Mouse (Mus musculus): ENCODE data around the gene Ddx42. TPM values are rescaled to one million over a fixed set of nuclear protein-coding genes. Genes with fewer than 3 reads are reported as not detected.

Ddx42 gene
- total RNA-seq, 2 experiments from 2014 or later: 55.5 to 86.8 TPM

- ATAC-seq (replicated peaks; ENCODE audit: poor library complexity, severe bottlenecking): no peak
These were observed 50.7 kb downstream of the Ddx42 start for GRCm38 (mm10) chr11:106267311-106267852.

DNA sequence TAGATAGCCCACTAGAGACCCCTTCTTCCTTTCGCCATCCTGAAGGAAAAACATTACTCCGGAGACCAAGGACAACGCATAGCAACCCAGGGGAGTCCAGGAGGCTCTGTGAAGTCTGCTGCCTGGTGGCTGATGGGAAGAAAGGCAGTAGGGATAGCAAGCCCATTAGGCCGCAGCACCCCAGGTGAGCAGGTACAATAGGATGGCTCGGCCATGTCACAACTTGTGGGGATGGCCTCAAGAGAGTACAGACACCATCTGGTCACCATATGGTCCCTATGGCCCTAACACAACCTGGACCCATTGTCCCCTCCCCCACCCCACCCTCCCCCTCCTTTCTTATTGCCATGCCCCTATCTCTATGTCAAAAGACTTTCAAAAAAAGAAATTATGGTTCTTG is 51.1 kb downstream of the Ddx42 start:
- no peak for ATAC-seq (replicated peaks; ENCODE audit: poor library complexity, severe bottlenecking)

- ATAC-seq (replicated peaks; ENCODE audit: poor library complexity, severe bottlenecking): no peak
These were observed 51.8 kb downstream of the Ddx42 start for GRCm38 (mm10) chr11:106268326-106269059.

- no peak for ATAC-seq (replicated peaks; ENCODE audit: poor library complexity, severe bottlenecking)
These were observed 52.3 kb downstream of the Ddx42 start for GRCm38 (mm10) chr11:106269060-106269431.

DNA sequence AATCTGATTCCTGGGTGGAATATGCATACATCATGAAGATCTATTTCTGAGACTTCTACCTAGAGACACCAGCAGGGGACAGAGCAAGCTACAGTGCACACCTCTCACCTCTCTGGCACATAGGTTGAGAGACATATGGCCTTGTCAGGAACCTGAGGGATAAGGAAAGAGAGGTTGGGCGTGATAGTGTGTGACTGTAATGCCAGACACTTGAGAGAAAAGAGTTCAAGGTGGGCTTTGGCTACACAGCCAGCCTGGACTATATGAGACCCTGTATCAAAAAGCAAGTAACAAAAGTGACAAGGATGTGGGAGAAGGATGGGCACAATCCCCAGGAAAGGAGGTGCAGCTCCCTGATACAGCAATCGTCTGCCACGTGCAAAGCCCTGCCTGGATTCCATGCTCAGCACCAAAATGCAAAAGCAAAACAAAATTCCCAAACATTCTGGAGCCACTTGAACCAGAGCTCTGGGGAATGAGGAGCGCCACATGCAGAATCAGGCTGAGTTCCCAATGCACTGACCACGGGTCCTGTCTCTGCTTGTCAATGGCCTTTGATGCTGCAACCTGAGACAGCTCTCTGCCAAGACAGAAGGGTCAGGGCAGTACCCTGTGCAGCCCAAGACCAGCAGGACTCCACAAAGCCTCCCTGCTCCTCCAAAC is 54.5 kb downstream of the Ddx42 start:
- no peak for ATAC-seq (replicated peaks; ENCODE audit: poor library complexity, severe bottlenecking)

GRCm38 (mm10) chr11:106271794-106272643 is 55.3 kb downstream of the Ddx42 start:
- 0 out of 2 replicates have a peak, but pooled peaks have one; percentile 1 for ATAC-seq (replicated peaks; ENCODE audit: poor library complexity, severe bottlenecking)

DNA sequence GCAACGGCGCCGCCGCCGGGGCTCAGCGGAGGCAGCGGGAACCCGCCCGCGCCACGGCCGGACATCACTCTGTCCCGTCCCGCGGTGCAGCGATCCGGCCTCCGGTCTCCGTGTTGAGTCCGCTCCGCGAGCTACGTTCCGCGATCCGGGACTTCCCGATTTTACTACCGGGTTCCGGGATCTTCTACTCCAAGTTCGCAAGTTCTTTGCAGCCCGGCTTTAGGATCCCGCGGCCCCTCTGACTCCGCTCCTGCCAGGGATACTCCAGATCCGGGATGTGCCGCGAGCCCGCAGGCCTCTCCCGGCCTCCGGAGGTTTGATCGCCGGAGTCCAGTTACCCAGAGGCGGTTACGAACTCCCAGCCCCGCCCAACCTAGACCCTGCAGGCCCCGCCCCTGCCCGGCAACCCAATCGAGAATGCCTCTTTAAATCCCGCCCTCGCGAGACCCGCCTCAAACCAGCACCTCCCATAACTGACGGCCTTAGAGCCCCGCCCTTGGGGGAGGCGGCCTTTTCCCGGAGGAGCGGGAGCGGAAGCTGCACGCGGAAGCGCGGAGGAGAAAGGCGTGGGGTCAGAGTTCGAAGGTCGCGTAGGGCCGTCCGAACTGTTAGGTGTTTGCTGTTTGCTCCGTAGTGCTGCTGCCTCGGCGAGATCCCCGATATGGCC is 56.1 kb downstream of the Ddx42 start, which contains the start of gene Smarcd2:
TSS of gene Smarcd2 (minus strand) at position 329 of the 667 bp plus-strand sequence.
- ATAC-seq (replicated peaks; ENCODE audit: poor library complexity, severe bottlenecking): peak; percentile 81

- ATAC-seq (replicated peaks; ENCODE audit: poor library complexity, severe bottlenecking): no peak
These were observed 56.6 kb downstream of the Ddx42 start for GRCm38 (mm10) chr11:106273311-106273684.

- ATAC-seq (replicated peaks; ENCODE audit: poor library complexity, severe bottlenecking): no peak
These were observed 57.1 kb downstream of the Ddx42 start for GRCm38 (mm10) chr11:106273811-106274210.

- no peak for ATAC-seq (replicated peaks; ENCODE audit: poor library complexity, severe bottlenecking)
These were observed 57.6 kb downstream of the Ddx42 start for GRCm38 (mm10) chr11:106274374-106274773.

DNA sequence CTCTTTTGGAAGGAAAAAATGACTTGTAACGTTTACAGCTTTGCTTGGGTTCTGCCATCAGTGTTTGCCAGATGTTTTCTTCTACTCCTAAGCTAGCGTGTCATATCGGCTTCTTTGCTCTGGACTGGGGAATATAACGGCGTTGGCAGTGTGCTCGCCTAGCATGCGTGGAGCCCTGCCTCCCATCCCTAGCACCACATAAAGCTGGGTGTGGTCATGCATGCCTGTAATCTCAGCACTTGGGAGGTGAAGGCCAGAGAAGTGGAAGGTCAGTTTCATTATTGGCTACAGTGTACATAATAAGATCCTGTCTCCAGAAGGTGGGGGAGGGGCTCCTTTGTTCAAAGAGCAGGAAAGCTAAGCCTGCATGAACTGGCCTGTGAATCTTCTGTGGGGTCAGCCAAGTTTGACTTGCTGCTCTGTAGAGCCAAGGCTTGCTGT is 58.3 kb downstream of the Ddx42 start:
- ATAC-seq (replicated peaks; ENCODE audit: poor library complexity, severe bottlenecking): no peak

GRCm38 (mm10) chr11:106276454-106276853 is 59.7 kb downstream of the Ddx42 start, which contains the start of gene Tcam1:
Tcam1 (plus strand) TSS chr11:106276672.
- peak; percentile 70 for ATAC-seq (replicated peaks; ENCODE audit: poor library complexity, severe bottlenecking)

GRCm38 (mm10) chr11:106282452-106282851 is 65.7 kb downstream of the Ddx42 start:
- ATAC-seq (replicated peaks; ENCODE audit: poor library complexity, severe bottlenecking): peak; percentile 62

DNA sequence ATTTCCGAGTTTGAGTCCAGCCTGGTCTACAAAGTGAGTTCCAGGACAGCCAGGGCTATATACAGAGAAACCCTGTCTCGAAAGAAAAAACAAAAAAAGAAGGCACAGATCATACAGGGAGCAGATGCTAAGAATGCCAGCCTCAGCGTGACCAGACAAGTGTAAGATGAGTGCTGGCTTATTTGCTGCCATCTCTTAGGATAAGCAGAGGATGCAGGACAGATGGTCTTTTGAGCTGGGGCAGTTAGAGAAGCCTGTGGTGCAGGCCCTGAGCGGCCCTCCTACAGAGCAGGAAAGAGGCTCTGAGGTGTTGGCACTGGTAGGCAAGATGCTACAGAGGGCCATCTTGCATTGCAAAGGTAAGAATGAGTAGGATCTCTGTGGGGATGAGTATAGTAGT is 66.6 kb downstream of the Ddx42 start:
- ATAC-seq (replicated peaks; ENCODE audit: poor library complexity, severe bottlenecking): no peak

GRCm38 (mm10) chr11:106284126-106284525 is 67.4 kb downstream of the Ddx42 start:
- ATAC-seq (replicated peaks; ENCODE audit: poor library complexity, severe bottlenecking): no peak

GRCm38 (mm10) chr11:106286206-106286605 is 69.5 kb downstream of the Ddx42 start:
- no peak for ATAC-seq (replicated peaks; ENCODE audit: poor library complexity, severe bottlenecking)

- ATAC-seq (replicated peaks; ENCODE audit: poor library complexity, severe bottlenecking): no peak
These were observed 70.3 kb downstream of the Ddx42 start for GRCm38 (mm10) chr11:106286987-106287386.

DNA sequence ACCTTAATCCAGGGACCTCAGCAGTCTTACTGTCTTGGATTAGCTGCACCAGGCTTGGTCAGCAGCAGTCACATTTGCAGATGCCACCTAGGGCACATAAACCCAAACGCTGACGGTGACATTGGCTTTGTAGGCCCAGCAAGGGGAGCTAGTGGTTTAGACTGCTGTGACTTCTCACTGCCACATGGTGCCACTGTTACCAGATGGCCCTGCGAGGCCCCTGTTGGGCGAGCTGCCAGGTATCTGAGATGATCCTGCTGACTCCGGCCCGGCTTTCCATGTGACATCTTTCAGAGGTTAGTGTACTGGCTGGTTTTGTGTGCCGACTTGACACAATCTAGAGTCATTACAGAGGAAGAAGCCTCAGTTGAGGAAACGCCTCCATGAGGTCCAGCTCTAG is 72.6 kb downstream of the Ddx42 start:
- ATAC-seq (replicated peaks; ENCODE audit: poor library complexity, severe bottlenecking): no peak; the same call in 1 of the 2 replicates

DNA sequence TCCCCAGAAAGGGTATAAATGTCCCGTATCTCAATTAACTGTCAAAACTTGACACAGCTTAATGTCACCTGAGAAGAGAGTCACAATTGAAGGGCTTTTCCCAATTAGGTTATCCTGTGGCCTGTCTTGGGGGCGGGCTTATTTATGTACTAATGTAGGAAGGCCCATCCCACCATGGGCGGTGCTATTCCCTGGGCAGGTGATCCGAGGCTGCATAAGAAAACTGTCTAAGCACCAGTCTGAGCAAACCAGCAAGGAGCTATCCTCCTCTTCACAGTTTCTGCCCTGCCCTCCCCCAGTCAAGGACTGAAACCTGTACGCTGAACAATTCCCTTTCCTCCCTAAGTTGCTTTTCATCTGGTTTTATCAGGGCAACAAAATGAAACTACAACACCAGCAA is 73.7 kb downstream of the Ddx42 start:
- no peak for ATAC-seq (replicated peaks; ENCODE audit: poor library complexity, severe bottlenecking)

- no peak for ATAC-seq (replicated peaks; ENCODE audit: poor library complexity, severe bottlenecking)
These were observed 75.1 kb downstream of the Ddx42 start for GRCm38 (mm10) chr11:106291861-106292260.

Data from granulocyte monocyte progenitor cell, adult 5-6 weeks (primary cell).